Mouse (Mus musculus) cerebellum, postnatal 36 days (tissue): ENCODE measurements around the gene Wdr61.
"Not testable (repeated sequence)": the region's sequence is repeated elsewhere in the genome, so short reads cannot be mapped to it uniquely, and the experiment has no call there.

ENCODE experiments used
- DNase-seq, 2 experiments: peaks; one replicate each; pipeline ENCODE4 v3.0.0; 2021 to 2022; ENCODE audit warnings: mixed read lengths in 2 of 2

Wdr61 gene

DNA sequence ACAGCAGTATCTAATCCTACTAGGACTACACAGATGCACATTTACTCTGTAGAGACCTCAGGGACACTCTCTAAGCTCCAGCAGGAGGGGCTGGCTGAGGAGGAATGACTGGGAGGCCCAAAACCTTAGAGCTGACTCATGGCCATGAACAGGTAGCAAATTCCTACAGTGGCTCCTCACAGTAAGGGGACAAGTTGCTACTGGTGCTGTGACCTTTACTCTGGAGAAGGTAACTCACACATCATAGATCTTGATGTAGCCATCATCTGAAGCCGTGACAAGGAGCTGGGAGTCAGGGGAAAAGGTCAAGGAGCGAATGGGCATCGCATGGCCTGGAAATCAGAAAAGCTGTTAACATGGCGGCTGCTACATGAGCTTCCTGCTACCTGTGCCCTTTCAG lies 11.7 kb downstream of the Wdr61 start:
- no peak for DNase-seq

DNA sequence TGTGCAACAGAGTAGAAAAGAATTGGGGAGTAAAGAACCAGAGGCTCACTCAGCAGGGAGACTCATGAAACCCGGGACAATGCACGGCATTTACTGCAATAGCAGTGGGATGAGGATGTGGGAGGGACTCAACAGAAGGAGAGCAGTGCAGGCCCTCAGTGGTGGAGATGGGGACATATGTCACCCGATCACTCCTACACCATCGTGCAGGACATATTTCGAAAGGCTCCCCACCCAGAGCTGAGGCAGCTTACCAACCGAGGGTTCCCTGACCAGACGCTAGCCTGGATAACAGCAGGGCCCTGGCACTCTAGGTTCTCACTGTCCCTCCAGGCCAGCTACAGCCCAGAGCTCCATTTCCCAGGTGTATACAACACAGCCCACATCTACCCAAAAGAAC lies 12.2 kb downstream of the Wdr61 start:
- no peak for DNase-seq

DNA sequence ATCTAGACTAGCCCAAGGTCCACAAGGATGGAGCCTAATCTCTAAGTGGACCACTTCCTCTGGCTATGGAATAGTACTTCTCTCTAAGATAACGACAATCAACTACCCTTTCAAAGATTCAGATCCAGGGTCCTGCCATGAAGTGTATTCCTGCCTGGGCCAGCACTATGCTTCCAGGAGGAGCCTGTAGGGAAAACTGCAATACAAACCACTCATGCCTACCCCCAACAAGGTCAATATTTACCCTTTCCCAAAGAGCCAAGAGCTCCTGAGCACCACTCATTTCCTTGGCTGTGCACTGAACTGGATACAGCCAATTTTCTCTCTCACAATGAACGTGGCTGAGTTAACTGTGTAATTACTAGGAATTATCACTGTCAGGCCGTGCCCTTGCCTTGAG lies 16.8 kb downstream of the Wdr61 start:
- no peak for DNase-seq

DNA sequence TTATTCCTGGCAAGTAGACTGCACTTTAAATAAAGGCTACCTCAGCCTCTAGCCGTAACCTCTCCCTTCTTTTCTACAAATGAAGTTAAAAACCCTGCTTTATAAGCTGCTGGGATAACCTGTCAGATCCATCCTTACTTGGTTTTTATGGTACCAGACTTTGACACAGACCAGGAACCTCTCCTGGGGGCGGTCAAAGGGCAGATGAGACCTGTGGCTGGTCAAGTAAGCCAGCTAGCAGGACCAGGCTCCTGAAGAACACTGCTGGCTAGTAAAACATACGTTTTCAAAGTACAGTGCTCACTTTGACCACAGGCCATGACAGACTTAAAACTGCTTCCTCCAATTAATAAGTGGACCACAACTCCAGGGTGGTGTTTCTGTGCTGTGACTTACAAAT lies 18.5 kb downstream of the Wdr61 start:
- DNase-seq, result no peak

- DNase-seq, result no peak
Observed at GRCm38 (mm10) chr9:54708085-54708484, 26.2 kb downstream of the Wdr61 start.

DNA sequence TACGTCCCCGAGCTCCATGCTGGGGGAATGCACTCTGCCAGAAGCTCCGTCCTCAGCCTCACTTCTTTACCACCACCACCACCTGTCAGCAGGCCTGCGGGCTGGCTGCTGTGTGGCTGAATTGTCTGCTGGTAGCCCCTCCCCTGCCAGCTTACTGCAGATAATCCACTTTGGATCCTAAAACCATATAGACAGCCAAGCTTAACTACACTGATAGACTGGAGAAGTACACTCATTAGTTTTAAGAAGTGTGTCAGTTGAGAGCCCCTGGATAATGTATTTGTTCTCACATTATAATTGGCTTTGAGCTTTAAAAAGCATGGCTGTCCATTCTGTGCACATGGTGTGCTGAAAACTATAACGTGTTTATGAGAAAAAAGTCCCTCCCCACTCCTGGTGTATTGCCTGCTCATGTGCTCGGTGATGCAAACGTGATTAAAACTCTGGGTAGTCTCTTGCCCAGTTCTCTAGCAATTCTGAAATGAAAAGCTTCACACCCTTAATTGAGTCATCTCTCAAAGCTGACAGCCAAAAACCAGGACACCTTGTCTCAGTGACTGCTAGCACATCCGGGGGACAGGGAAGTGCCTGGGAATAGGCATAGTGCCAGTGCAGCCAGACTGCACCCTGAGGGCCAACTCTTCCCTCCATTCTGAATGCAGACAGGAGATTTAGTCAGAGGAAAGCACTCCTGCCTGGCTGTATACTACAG lies 26.9 kb downstream of the Wdr61 start:
- DNase-seq, result peak in 1 of 2 experiments; percentile 28

DNA sequence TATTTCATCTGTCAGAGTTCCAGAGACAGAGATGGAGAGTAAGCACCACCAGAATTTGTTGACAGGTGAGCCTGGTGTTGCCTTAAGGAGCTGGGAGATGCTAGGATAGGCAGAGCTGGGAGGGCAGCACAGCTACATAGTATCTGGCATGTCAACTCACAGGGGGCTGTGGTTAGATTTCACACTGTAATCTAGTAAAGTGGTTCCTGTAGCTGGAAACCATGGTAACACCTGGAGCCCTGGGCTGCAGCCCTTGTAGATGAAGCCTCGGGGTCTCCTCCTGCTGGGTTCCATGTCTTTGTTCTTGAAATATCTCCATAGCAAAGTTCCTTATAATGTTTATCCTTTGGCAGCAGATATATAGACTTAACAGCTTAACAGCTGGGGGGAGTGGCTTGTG lies 28.8 kb downstream of the Wdr61 start:
- no peak for DNase-seq

- DNase-seq, result no peak
Observed at GRCm38 (mm10) chr9:54704361-54704760, 30.0 kb downstream of the Wdr61 start.

- no peak for DNase-seq
Observed at GRCm38 (mm10) chr9:54702581-54702980, 31.7 kb downstream of the Wdr61 start.

GRCm38 (mm10) chr9:54700746-54701145 lies 33.6 kb downstream of the Wdr61 start:
- no peak for DNase-seq

DNA sequence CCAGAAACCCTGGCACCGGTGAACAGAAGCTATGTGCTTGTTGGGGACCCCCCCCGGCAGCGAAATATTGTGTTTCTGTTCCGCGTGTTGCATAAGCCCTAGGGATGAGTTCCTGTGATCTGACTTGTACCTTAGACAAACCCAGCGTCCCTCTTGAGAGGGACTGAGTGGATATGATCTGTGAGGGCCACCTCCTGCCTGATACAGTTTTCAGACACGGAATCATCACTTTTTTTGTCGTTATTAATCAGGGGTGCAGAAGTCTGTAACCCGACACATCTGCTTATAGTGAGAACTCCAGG lies 34.2 kb downstream of the Wdr61 start:
- DNase-seq, result peak in 1 of 2 experiments; percentile 52

DNA sequence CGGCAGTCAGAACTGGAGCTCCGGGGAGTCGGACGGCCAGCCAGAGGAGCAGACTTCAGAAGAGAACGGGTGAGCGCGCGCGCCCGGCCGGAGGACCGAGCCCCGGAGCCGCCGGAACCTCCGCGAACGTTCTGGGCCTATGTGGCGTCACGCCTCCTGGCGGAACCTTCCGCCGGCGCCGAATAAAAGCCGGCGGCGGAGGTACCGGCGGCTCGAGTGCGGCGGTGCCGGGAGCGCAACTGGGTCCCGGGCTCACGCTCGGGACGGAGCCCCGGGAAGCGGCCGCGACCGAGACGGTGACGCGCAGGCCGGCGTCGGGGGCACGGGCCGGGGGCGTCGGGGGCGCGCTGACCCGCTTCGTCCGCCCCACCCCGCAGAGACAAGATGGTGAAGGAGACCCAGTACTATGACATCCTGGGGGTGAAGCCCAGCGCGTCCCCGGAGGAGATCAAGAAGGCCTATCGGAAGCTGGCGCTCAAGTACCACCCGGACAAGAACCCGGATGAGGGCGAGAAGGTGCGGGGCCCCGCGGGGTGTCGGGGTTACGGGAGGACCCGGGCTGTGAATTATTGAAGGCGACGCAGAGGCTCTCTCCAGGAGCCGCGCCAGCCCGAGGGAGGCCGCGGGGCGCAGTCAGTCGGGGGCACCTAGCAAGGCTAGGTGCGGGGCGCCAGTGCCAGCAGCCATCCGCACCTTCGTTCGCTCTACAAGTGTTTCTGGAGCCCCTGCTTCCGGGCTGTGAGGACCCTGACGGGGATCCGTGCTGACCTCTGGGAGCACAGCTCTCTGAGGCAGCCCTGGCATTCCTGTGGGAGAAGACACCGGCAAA lies 34.8 kb downstream of the Wdr61 start:
- peak; percentile 78 to 79 for DNase-seq

DNA sequence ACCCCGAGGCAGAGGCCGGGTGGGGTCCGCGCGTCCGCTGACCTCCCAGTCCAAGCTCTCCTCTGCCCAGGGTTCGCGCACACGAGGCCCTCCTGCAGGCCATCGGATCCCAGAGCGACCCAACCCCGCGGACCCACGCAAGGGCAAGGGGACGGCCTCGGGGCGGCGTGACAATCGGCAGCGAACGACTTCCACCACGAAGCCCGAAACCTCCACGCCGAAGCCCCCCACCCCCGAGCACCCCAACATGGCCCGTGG lies 35.3 kb downstream of the Wdr61 start:
- DNase-seq, result no peak

DNA sequence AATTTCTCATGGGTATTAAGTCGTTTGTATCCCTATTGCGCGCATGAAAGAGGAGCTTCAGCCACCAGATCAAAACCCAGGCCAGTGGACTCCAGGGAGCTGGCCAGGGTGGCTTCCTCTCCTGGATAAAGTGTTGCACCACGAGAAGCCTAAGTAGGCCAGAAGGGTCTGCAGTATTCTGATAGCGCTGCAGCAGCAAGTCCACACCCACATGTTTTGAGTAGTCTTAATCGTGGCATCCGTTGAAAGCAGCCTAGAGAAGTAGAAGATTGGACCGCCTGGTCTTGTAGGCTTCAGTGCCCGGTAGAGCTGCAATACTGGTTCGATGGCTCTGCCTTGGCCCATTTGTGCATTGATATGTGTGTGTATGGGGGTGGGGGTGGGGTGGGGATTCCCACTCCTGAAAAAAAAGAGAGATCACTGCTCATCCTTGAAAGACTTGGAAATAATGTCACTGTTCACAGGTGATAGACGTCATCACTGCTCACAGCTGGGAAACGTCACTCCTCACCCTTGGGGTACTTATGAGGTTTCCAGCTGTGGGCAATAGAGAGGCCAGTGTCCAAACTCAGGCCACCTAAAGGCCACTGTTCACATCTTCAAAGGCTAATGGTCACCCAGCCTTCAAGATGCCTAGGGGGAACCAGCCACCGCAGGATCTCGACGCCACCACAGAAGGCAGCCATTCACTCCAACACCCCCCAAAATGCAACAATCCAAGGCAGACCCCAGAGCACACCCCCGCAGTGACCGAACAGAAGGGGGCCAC lies 35.8 kb downstream of the Wdr61 start, which contains the start of gene Dnaja4:
Dnaja4 (plus strand) TSS at position 556 of the 769 bp plus-strand sequence.
- DNase-seq, result no peak

GRCm38 (mm10) chr9:54691241-54691805 lies 43.0 kb downstream of the Wdr61 start:
- DNase-seq, result peak; percentile 19 to 26

DNA sequence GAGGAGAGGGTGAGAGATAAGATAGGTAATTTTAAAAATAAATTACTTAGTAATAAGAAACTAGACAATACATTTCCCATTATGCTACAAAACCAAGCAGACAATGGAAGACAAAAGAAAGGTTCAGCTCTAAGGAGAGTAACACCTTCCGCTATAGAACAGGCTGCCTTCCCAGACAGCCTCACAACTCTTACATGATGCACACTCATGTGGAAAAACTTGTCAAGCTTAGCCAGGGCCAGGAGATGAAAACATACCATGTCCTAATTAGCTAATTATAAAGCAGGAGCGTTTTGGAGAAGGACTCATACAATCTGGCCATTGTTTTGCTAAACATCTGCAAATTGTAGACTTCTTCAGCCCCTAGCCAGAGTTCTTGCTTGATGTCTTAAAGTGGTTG lies 43.6 kb downstream of the Wdr61 start:
- not testable (repeated sequence) for DNase-seq

- DNase-seq, result no peak
Observed at GRCm38 (mm10) chr9:54689446-54689845, 44.9 kb downstream of the Wdr61 start.

DNA sequence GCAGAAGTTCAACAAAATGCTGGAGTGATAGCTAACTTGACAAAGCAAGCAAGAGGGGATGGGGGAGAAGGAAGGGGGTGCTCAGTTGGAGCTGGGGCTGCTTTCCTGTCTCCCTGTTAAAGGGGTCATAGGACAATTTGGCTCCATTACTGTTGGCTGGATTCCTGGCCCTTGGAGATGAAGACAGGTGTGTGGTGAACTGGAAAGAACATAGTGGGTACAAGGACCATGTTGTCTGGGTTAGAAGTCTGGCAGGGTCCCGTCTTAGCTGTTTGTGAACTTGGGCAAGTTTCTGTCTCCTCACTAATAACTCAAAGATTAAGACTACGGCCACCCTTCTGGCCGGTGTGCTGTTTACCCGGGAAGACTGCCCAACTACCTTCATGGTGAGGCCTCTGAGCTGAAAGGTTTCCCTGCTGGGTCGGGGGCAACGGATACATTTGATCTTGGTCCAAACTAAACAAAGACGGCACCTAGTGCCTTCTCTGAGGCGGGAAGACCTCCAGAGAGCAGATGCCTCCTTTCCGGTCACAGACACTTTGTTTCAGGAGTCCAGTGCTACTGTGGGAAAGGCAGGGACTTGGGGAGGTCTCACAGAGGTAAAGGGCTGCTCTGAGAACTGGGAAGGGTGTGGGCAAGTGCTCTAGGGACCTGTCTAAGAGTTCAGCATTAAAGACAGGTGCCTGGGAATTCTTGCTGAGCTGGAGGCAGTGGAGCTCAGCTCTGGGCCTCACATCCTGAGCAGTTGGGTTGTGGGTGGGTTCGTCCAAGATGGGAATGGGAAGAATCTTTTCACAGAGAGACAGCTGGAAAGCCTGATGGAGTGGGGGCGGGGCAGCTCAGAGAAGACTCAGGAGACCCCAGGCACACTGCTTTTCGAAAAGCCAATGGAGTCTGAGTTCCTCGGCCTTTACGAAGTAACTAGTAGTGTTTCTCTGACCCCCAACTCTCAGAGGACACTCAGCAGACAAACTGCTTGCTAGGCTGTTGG lies 46.8 kb downstream of the Wdr61 start:
- no peak for DNase-seq

- no peak for DNase-seq
Observed at GRCm38 (mm10) chr9:54683814-54684605, 50.3 kb downstream of the Wdr61 start.

- peak; percentile 53 to 69 for DNase-seq
Observed at GRCm38 (mm10) chr9:54682846-54683245, 51.5 kb downstream of the Wdr61 start.

- peak; percentile 79 to 86 for DNase-seq
Observed at GRCm38 (mm10) chr9:54676531-54676986, 57.8 kb downstream of the Wdr61 start.
